Mouse (Mus musculus) limb, embryonic 14.5 days (tissue): Measurements from ENCODE around the gene Gm28539. TPM values are rescaled to one million over a fixed set of nuclear protein-coding genes. Genes with fewer than 3 reads are reported as not detected.

ENCODE experiments used
- ATAC-seq: fragments of 200-750 bp; cut with Nextera tagmentation; 2 replicates; pipeline ENCODE4 v1.8.0; 2017; ENCODE audit warnings: low read depth, moderate number of reproducible peaks, moderate TSS enrichment; ENCODE audit not compliant: low FRiP score
- DNase-seq: peaks from one replicate; pipeline ENCODE4 v3.0.0-alpha.2; 2015; ENCODE audit warnings: low spot score
- H3K27ac ChIP-seq: fragments of 300-500 bp; sonication (generic); replicated peaks from 2 replicates; pipeline ENCODE4 v1.5.1; 2014; ENCODE audit warnings: low read depth, mild to moderate bottlenecking, low read length, moderate library complexity, mixed read lengths
- H3K27me3 ChIP-seq: fragments of 300-500 bp; sonication (generic); 2 replicates; pipeline ENCODE4 v1.6.1; 2014; ENCODE audit warnings: low read length, mixed read lengths; ENCODE audit not compliant: control insufficient read depth, insufficient read depth
- H3K36me3 ChIP-seq: fragments of 300-500 bp; sonication (generic); 2 replicates; pipeline ENCODE4 v1.6.1; 2014; ENCODE audit warnings: mild to moderate bottlenecking, low read length, moderate library complexity, mixed read lengths; ENCODE audit not compliant: control insufficient read depth, insufficient read depth
- H3K4me1 ChIP-seq: fragments of 300-500 bp; sonication (generic); 2 replicates; pipeline ENCODE4 v1.6.1; 2014; ENCODE audit warnings: antibody characterized with exemption, low read length, mixed read lengths; ENCODE audit not compliant: control insufficient read depth, insufficient read depth
- H3K4me2 ChIP-seq: fragments of 300-500 bp; sonication (generic); replicated peaks from 2 replicates; pipeline ENCODE4 v1.6.1; 2014; ENCODE audit warnings: low read depth, mild to moderate bottlenecking, low read length, moderate library complexity; ENCODE audit not compliant: severe bottlenecking
- H3K4me3 ChIP-seq: fragments of 300-500 bp; sonication (generic); replicated peaks from 2 replicates; pipeline ENCODE4 v1.5.1; 2014; ENCODE audit warnings: low read length
- H3K9ac ChIP-seq: fragments of 300-500 bp; sonication (generic); 2 replicates; pipeline ENCODE4 v1.6.1; 2014; ENCODE audit warnings: mild to moderate bottlenecking, low read depth, low read length, moderate library complexity; ENCODE audit not compliant: severe bottlenecking
- H3K9me3 ChIP-seq: fragments of 300-500 bp; sonication (generic); 2 replicates; pipeline ENCODE4 v1.6.1; 2016; ENCODE audit warnings: low read length; ENCODE audit not compliant: control insufficient read depth
- POLR2A ChIP-seq: fragments of 200-500 bp; IDR thresholded peaks from 2 replicates; pipeline ENCODE4 v1.8.0; 2012; ENCODE audit warnings: inconsistent platforms, mild to moderate bottlenecking, moderate library complexity, borderline replicate concordance; ENCODE audit not compliant: insufficient read depth, insufficient read length; ENCODE audit errors: extremely low read depth
- WGBS: fragments of 180-500 bp; shearing (Covaris S2); extraction: QIAGEN DNeasy Blood & Tissue Kit; methylation state at CpG from one replicate; pipeline ENCODE4 v1.1.7; 2014; 5-methylcytosine and 5-hydroxymethylcytosine counted together
- polyA plus RNA-seq, 2 experiments: library from polyadenylated mRNA; depleted of rRNA in 1 of 2; stranded (reverse) in 1 of 2; unstranded in 1 of 2; fragments of >200 nt; fragmentation: Nextera tagmentation in 1 of 2; extraction: Ambion mirVana in 1 of 2; gene quantifications; 2 replicates each; pipeline versions ENCODE4 v1.2.1 to v1.2.3; 2012 to 2014

Gene Gm28539
- polyA plus RNA-seq, 2 experiments: 4.9 TPM; not detected in 1

DNA sequence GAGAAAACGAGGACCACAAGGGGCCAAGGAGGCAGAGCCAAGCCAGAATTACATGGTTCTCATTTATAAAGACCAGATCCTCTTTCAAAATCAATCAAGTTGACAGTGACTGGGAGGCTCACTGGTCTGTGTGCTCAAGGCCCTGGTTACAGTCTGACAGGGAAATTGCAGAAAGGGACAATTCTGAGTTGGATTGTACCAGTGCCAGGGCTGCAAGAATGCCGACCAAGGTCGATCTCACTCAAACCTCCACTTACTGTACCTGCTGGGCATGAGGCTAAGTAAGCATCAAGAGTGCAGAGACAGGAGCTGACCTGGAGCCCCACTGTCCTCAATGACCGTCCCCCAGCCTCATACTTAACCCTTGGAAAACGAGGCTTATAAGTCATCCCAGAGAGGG lies 38.2 kb upstream of the Gm28539 start:
- Histone ChIP-seq H3K9ac (no peak overlapping the region), H3K4me2 (no peak overlapping the region), H3K9me3 (no peaks in the 10 kb centered on the region), H3K36me3 (peaks cover 69% of the 10 kb centered on the region), H3K4me1 (no peaks in the 10 kb centered on the region), H3K27ac (no peak overlapping the region), H3K4me3 (no peak overlapping the region), H3K27me3 (no peaks in the 10 kb centered on the region)
- no peak for TF ChIP-seq POLR2A
- 89% methylated on average over 5 of the region's 5 CpGs for WGBS
- DNase-seq (no peak), ATAC-seq (no peak)

DNA sequence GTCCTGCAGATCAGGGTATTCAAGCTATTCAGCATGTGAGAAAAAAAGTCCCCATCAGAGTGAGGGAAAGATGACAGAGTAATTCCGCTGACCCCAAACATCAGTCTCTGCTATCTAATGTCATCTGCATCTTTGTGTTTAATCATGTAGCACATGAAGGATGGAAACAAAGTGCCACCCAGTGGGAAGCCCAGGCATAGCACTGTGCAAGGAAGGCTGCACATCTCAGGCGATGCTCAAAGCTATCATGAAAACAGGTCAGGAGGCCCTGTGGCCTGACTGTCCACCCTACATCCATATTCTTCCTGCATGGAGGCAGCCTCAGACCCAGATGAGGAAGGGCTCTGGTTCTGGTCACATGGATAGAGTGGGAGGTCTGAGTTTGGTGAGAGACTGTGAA lies 37.5 kb upstream of the Gm28539 start:
- DNase-seq: peak; percentile 13
- no peak for ATAC-seq
- WGBS: 81% methylated on average over 2 of the region's 2 CpGs
- no peaks in the 10 kb centered on the region for H3K9me3 ChIP-seq
- no peaks in the 10 kb centered on the region for H3K27me3 ChIP-seq
- no peak overlapping the region for H3K4me2 ChIP-seq
- TF ChIP-seq POLR2A: no peak
- H3K9ac ChIP-seq: no peak overlapping the region
- no peak overlapping the region for H3K4me3 ChIP-seq
- no peak overlapping the region for H3K27ac ChIP-seq
- H3K36me3 ChIP-seq: peaks cover 65% of the 10 kb centered on the region
- no peaks in the 10 kb centered on the region for H3K4me1 ChIP-seq

DNA sequence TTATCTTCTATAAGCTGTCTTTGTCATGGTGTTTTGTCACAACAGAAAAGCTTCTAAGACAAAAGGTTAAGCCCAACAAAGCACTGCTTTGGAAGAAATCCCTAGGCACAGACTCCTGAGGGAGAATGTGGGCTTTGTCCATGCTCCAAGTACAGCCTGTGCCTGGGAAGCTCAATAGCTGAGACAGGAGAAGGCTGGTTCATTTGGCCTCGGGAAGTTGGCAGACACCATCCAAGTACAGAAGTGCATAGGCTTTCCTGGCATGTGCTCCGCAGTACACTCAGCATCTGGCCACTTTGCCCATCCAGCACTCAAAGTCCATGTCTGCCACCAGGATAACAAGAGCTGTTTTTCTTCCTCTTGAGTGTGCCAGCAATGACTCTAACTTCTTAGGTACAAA lies 30.6 kb upstream of the Gm28539 start:
- no peak overlapping the region for H3K27ac ChIP-seq
- TF ChIP-seq POLR2A: no peak
- no peaks in the 10 kb centered on the region for H3K9me3 ChIP-seq
- no peaks in the 10 kb centered on the region for H3K27me3 ChIP-seq
- H3K36me3 ChIP-seq: peaks cover 56% of the 10 kb centered on the region
- peaks cover under 1% of the 10 kb centered on the region; the same call in 1 of the 2 replicates for H3K4me1 ChIP-seq
- no peak overlapping the region for H3K4me2 ChIP-seq
- WGBS: 92% methylated on average over 2 of the region's 2 CpGs
- no peak overlapping the region for H3K4me3 ChIP-seq
- DNase-seq: no peak
- no peak overlapping the region for H3K9ac ChIP-seq
- no peak for ATAC-seq

DNA sequence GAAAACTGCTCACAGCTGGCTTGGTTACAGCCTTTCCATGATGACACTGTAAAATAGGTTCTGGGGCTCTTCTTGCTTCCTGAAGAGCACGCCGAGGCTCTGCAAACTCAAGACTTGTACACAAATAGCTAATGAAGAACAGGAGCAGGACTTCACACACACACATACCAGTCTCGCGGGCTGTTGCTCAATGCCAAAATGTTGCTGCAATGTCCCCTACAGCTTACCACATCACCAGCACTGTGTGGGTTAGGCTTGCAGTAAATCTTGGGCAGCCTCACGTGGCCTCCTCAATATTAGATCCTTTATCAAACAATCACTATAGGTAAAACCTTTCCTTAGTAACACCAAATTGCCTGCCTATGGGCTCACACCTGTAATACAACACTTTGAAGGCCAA lies 27.4 kb upstream of the Gm28539 start:
- ATAC-seq (no peak), DNase-seq (no peak)
- H3K4me3 ChIP-seq: no peak overlapping the region
- no peak overlapping the region for H3K4me2 ChIP-seq
- no peak overlapping the region for H3K27ac ChIP-seq
- H3K27me3 ChIP-seq: no peaks in the 10 kb centered on the region
- no peak overlapping the region for H3K9ac ChIP-seq
- H3K36me3 ChIP-seq: peaks cover 45% of the 10 kb centered on the region
- H3K4me1 ChIP-seq: peaks cover 12% of the 10 kb centered on the region; the same call in 1 of the 2 replicates
- no peaks in the 10 kb centered on the region for H3K9me3 ChIP-seq
- WGBS: 96% methylated on average over 5 of the region's 5 CpGs
- no peak for TF ChIP-seq POLR2A

DNA sequence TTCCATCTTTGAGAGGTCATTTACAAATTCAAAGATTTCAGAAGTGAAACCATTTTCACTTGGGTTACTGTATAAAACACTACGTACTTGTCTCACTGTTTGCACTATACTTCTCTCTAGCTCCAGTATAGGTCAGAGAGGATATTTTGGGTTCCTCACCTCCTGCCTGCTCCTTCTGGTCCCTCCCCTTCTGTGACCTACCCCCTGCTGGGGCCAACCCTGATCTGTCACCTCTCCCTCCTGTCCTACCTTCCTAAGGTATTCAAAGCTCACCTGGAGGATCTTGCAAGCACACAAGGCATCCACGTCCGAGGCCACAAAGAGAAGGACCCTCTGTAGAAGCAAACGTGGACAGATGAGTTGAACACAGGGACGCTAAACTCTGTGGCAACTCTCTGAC lies 25.4 kb upstream of the Gm28539 start:
- peaks cover 44% of the 10 kb centered on the region for H3K36me3 ChIP-seq
- TF ChIP-seq POLR2A: no peak
- H3K9ac ChIP-seq: peak overlapping the region; percentile 67
- no peaks in the 10 kb centered on the region for H3K9me3 ChIP-seq
- 4% methylated on average over 5 of the region's 5 CpGs for WGBS
- no peak overlapping the region for H3K27ac ChIP-seq
- H3K4me3 ChIP-seq: peak overlapping the region; percentile 74
- peak overlapping the region; percentile 91 for H3K4me2 ChIP-seq
- no peaks in the 10 kb centered on the region for H3K27me3 ChIP-seq
- DNase-seq (no peak), ATAC-seq (no peak)
- H3K4me1 ChIP-seq: peaks cover 12% of the 10 kb centered on the region; the same call in 1 of the 2 replicates
